Mouse (Mus musculus) myocyte (in vitro differentiated cells): ENCODE data around the gene Gprc5d.
A peak's percentile ranks its signal among the peaks of the same experiment; 100 is the strongest.

Experiments
- MAX ChIP-seq: IDR thresholded peaks from one replicate; pipeline ENCODE4 v1.6.1; 2011; ENCODE audit warnings: low read depth, mild to moderate bottlenecking, control low read depth
- TCF12 ChIP-seq: IDR thresholded peaks from one replicate; pipeline ENCODE4 v1.6.1; 2011; ENCODE audit warnings: mild to moderate bottlenecking, control low read depth; ENCODE audit not compliant: poor library complexity, insufficient read depth, severe bottlenecking

DNA sequence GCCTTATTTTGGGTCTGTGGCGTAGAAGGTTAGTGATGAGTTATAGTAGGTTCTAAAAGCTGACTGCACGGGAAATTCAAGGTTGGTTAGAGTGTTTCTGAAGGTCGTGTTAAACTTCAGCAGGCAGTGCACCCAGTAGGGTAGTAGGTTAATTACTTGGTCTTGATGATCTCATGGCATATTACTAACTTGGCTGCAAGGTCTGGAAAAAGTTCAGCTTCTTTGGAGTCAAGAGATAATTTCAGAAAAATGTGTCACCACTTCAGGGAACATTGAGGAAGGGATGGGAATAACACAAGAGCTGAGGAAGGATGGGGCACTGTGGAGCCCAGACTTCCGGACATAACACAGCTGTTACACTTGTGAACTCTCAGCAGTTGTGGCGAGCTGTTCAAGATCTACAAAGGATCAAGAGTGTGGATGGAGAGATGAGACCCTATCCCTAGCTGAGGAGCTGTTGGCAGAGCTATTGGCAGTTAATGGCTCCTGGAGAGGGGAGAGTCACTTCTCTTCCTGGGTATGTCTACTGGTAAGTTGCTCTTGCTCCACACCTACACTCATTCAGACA is 15.3 kb downstream of the Gprc5d start:
- TF ChIP-seq MAX: no peak
- TF ChIP-seq TCF12: peak; percentile 43
